Mouse (Mus musculus): ENCODE data around the gene Taf15. TPM values are rescaled to one million over a fixed set of nuclear protein-coding genes. Genes with fewer than 3 reads are reported as not detected.
"Not testable (repeated sequence)": the region's sequence is repeated elsewhere in the genome, so short reads cannot be mapped to it uniquely, and the experiment has no call there.

Taf15 gene
- polyA plus RNA-seq, 1 experiment from 2014 or later: 11.2 TPM

GRCm38 (mm10) chr11:83529024-83529423, 56.1 kb downstream of the Taf15 start:
- H3K36me3 ChIP-seq: no peaks in the 10 kb centered on the region
- H3K27me3 ChIP-seq (ENCODE audit: low read depth, poor library complexity, severe bottlenecking): no peaks in the 10 kb centered on the region
- DNase-seq (ENCODE audit: low spot score): no peak
- H3K27ac ChIP-seq (replicated peaks): no peak overlapping the region
- 74% methylated on average over 12 of the region's 12 CpGs for WGBS
- H3K4me1 ChIP-seq: no peaks in the 10 kb centered on the region
- H3K9me3 ChIP-seq (replicated peaks): no peaks in the 10 kb centered on the region
- no peak overlapping the region for H3K4me3 ChIP-seq

GRCm38 (mm10) chr11:83530360-83530759, 57.5 kb downstream of the Taf15 start, which contains the start of gene Ccl5:
Gene Ccl5 (minus strand): TSS chr11:83530518.
- Histone ChIP-seq H3K36me3 (no peaks in the 10 kb centered on the region), H3K27ac (replicated peaks) (no peak within 1 kb of the TSS), H3K4me3 (no peak within 1 kb of the TSS), H3K27me3 (ENCODE audit: low read depth, poor library complexity, severe bottlenecking) (no peaks in the 10 kb centered on the region), H3K9me3 (replicated peaks) (no peaks in the 10 kb centered on the region), H3K4me1 (no peaks in the 10 kb centered on the region)
- WGBS: 85% methylated on average over 5 of the region's 5 CpGs
- no peak for DNase-seq (ENCODE audit: low spot score)

GRCm38 (mm10) chr11:83533192-83533591, 60.3 kb downstream of the Taf15 start:
- no peaks in the 10 kb centered on the region for H3K27me3 ChIP-seq (ENCODE audit: low read depth, poor library complexity, severe bottlenecking)
- WGBS: 90% methylated on average over 1 of the region's 1 CpGs
- H3K9me3 ChIP-seq (replicated peaks): no peaks in the 10 kb centered on the region
- no peak for DNase-seq (ENCODE audit: low spot score)
- H3K36me3 ChIP-seq: no peaks in the 10 kb centered on the region
- H3K4me3 ChIP-seq: no peak overlapping the region
- H3K27ac ChIP-seq (replicated peaks): no peak overlapping the region
- H3K4me1 ChIP-seq: no peaks in the 10 kb centered on the region

- no peaks in the 10 kb centered on the region for H3K9me3 ChIP-seq (replicated peaks)
- H3K27ac ChIP-seq (replicated peaks): no peak overlapping the region
- H3K4me3 ChIP-seq: no peak overlapping the region
- H3K27me3 ChIP-seq (ENCODE audit: low read depth, poor library complexity, severe bottlenecking): no peaks in the 10 kb centered on the region
- DNase-seq (ENCODE audit: low spot score): no peak
- 86% methylated on average over 8 of the region's 8 CpGs for WGBS
- H3K4me1 ChIP-seq: no peaks in the 10 kb centered on the region
- H3K36me3 ChIP-seq: no peaks in the 10 kb centered on the region
Observed at GRCm38 (mm10) chr11:83534143-83534542, 61.3 kb downstream of the Taf15 start.

- H3K36me3 ChIP-seq: no peaks in the 10 kb centered on the region
- DNase-seq (ENCODE audit: low spot score): no peak
- no peaks in the 10 kb centered on the region for H3K27me3 ChIP-seq (ENCODE audit: low read depth, poor library complexity, severe bottlenecking)
- H3K27ac ChIP-seq (replicated peaks): no peak overlapping the region
- H3K9me3 ChIP-seq (replicated peaks): no peaks in the 10 kb centered on the region
- no peak overlapping the region for H3K4me3 ChIP-seq
- H3K4me1 ChIP-seq: no peaks in the 10 kb centered on the region
- 72% methylated on average over 13 of the region's 13 CpGs for WGBS
Observed at GRCm38 (mm10) chr11:83534609-83535423, 61.9 kb downstream of the Taf15 start.

GRCm38 (mm10) chr11:83536831-83537230, 63.9 kb downstream of the Taf15 start:
- Histone ChIP-seq H3K4me3 (no peak overlapping the region), H3K27ac (replicated peaks) (no peak overlapping the region), H3K36me3 (no peaks in the 10 kb centered on the region), H3K9me3 (replicated peaks) (no peaks in the 10 kb centered on the region), H3K4me1 (no peaks in the 10 kb centered on the region), H3K27me3 (ENCODE audit: low read depth, poor library complexity, severe bottlenecking) (no peaks in the 10 kb centered on the region)
- no peak for DNase-seq (ENCODE audit: low spot score)
- 91% methylated on average over 3 of the region's 3 CpGs for WGBS

GRCm38 (mm10) chr11:83538705-83539314, 65.9 kb downstream of the Taf15 start:
- 87% methylated on average over 3 of the region's 3 CpGs for WGBS
- DNase-seq (ENCODE audit: low spot score): no peak
- no peak overlapping the region for H3K27ac ChIP-seq (replicated peaks)
- H3K27me3 ChIP-seq (ENCODE audit: low read depth, poor library complexity, severe bottlenecking): no peaks in the 10 kb centered on the region
- H3K4me1 ChIP-seq: no peaks in the 10 kb centered on the region
- no peaks in the 10 kb centered on the region for H3K36me3 ChIP-seq
- H3K4me3 ChIP-seq: no peak overlapping the region
- H3K9me3 ChIP-seq (replicated peaks): no peaks in the 10 kb centered on the region

- H3K36me3 ChIP-seq: no peaks in the 10 kb centered on the region
- H3K27me3 ChIP-seq (ENCODE audit: low read depth, poor library complexity, severe bottlenecking): no peaks in the 10 kb centered on the region
- WGBS: 87% methylated on average over 2 of the region's 2 CpGs
- H3K27ac ChIP-seq (replicated peaks): no peak overlapping the region
- H3K4me3 ChIP-seq: no peak overlapping the region
- DNase-seq (ENCODE audit: low spot score): no peak
- no peaks in the 10 kb centered on the region for H3K9me3 ChIP-seq (replicated peaks)
- no peaks in the 10 kb centered on the region for H3K4me1 ChIP-seq
Observed at GRCm38 (mm10) chr11:83540931-83541330, 68.0 kb downstream of the Taf15 start.

DNA sequence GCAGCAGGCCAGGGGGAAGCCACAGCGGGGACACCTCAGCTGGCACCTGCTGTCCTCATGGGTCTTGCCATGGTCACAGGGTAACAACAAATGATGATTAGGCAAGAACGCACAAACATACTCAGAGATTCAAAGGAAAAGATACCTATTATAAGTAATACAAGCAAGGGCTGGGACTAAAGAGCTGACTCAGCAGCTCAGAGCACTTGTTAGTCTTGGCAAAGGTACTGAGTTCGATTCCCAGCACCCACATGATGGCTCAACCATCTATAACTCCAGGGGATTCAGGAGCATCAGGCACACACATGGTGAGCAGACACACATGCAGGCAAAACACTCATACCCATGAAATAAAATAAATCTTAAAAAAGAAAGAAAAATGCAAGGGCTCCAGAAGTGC, 68.5 kb downstream of the Taf15 start:
- WGBS: 92% methylated on average over 3 of the region's 3 CpGs
- Histone ChIP-seq H3K36me3 (no peaks in the 10 kb centered on the region), H3K9me3 (replicated peaks) (no peaks in the 10 kb centered on the region), H3K27ac (replicated peaks) (no peak overlapping the region), H3K4me3 (no peak overlapping the region), H3K4me1 (no peaks in the 10 kb centered on the region), H3K27me3 (ENCODE audit: low read depth, poor library complexity, severe bottlenecking) (no peaks in the 10 kb centered on the region)
- no peak for DNase-seq (ENCODE audit: low spot score)

GRCm38 (mm10) chr11:83544214-83544613, 71.3 kb downstream of the Taf15 start:
- Histone ChIP-seq H3K4me3 (no peak overlapping the region), H3K36me3 (no peaks in the 10 kb centered on the region), H3K9me3 (replicated peaks) (no peaks in the 10 kb centered on the region), H3K27me3 (ENCODE audit: low read depth, poor library complexity, severe bottlenecking) (no peaks in the 10 kb centered on the region), H3K4me1 (no peaks in the 10 kb centered on the region), H3K27ac (replicated peaks) (no peak overlapping the region)
- no peak for DNase-seq (ENCODE audit: low spot score)
- 85% methylated on average over 3 of the region's 3 CpGs for WGBS

- no peaks in the 10 kb centered on the region for H3K27me3 ChIP-seq (ENCODE audit: low read depth, poor library complexity, severe bottlenecking)
- no peak for DNase-seq (ENCODE audit: low spot score)
- no peaks in the 10 kb centered on the region for H3K36me3 ChIP-seq
- H3K4me3 ChIP-seq: no peak overlapping the region
- 97% methylated on average over 5 of the region's 5 CpGs for WGBS
- H3K9me3 ChIP-seq (replicated peaks): no peaks in the 10 kb centered on the region
- H3K4me1 ChIP-seq: no peaks in the 10 kb centered on the region
- no peak overlapping the region for H3K27ac ChIP-seq (replicated peaks)
Observed at GRCm38 (mm10) chr11:83550186-83550632, 77.3 kb downstream of the Taf15 start.

DNA sequence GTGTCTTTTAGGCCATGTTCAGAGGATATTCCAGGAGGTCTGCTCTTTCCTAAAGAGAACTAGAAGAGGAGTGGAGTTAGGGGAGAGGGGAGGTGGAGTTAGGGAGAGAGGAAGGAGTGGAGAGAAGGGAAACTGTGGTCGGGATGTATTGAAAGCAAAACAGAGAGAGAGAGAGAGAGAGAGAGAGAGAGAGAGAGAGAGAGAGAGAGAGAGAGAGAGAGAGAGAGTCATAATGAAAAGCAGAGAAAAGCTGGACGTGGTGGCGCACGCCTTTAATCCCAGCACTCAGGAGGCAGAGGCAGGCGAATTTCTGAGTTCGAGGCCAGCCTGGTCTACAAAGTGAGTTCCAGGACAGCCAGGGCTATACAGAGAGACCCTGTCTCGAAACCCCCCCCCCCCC, 78.2 kb downstream of the Taf15 start:
- not testable (repeated sequence) for DNase-seq (ENCODE audit: low spot score); H3K27me3 ChIP-seq (ENCODE audit: low read depth, poor library complexity, severe bottlenecking); H3K27ac ChIP-seq (replicated peaks); H3K4me1 ChIP-seq; H3K4me3 ChIP-seq; H3K9me3 ChIP-seq (replicated peaks); H3K36me3 ChIP-seq
- 91% methylated on average over 7 of the region's 7 CpGs for WGBS

- WGBS: 85% methylated on average over 5 of the region's 5 CpGs
Observed at GRCm38 (mm10) chr11:83551668-83552067, 78.8 kb downstream of the Taf15 start.

More at GRCm38 (mm10) chr11:83551668-83552067, 78.8 kb downstream of the Taf15 start:
- no peak overlapping the region for H3K27ac ChIP-seq (replicated peaks)
- H3K4me1 ChIP-seq: peaks cover 3% of the 10 kb centered on the region; the same call in 1 of the 2 replicates
- no peaks in the 10 kb centered on the region for H3K9me3 ChIP-seq (replicated peaks)
- H3K36me3 ChIP-seq: no peaks in the 10 kb centered on the region
- H3K27me3 ChIP-seq (ENCODE audit: low read depth, poor library complexity, severe bottlenecking): no peaks in the 10 kb centered on the region
- DNase-seq (ENCODE audit: low spot score): no peak
- no peak overlapping the region for H3K4me3 ChIP-seq
